Mouse (Mus musculus) neural tube, embryonic 15.5 days (tissue): ENCODE measurements around the gene R3hdm4. TPM values are rescaled to one million over a fixed set of nuclear protein-coding genes. Genes with fewer than 3 reads are reported as not detected.

Experiments used
- ATAC-seq: fragments of 200-750 bp; cut with Nextera tagmentation; 2 replicates; pipeline ENCODE4 v1.8.0; 2017; ENCODE audit warnings: mild to moderate bottlenecking, moderate TSS enrichment, moderate library complexity; ENCODE audit not compliant: low FRiP score
- H3K27ac ChIP-seq: fragments of 300-500 bp; sonication (generic); replicated peaks from 2 replicates; pipeline ENCODE4 v1.5.1; 2015; ENCODE audit warnings: mild to moderate bottlenecking, inconsistent platforms
- H3K27me3 ChIP-seq: fragments of 300-500 bp; sonication (generic); replicated peaks from 2 replicates; pipeline ENCODE4 v1.6.1; 2015; ENCODE audit warnings: inconsistent platforms
- H3K36me3 ChIP-seq: fragments of 300-500 bp; sonication (generic); 2 replicates; pipeline ENCODE4 v1.6.1; 2015; ENCODE audit warnings: inconsistent platforms
- H3K4me1 ChIP-seq: fragments of 300-500 bp; sonication (generic); 2 replicates; pipeline ENCODE4 v1.6.1; 2015; ENCODE audit warnings: inconsistent platforms
- H3K4me2 ChIP-seq: fragments of 300-500 bp; sonication (generic); 2 replicates; pipeline ENCODE4 v1.6.1; 2015; ENCODE audit warnings: inconsistent platforms, mild to moderate bottlenecking, moderate library complexity
- H3K4me3 ChIP-seq: fragments of 300-500 bp; sonication (generic); replicated peaks from 2 replicates; pipeline ENCODE4 v1.5.1; 2015; ENCODE audit warnings: mild to moderate bottlenecking, inconsistent platforms
- H3K9ac ChIP-seq: fragments of 300-500 bp; sonication (generic); replicated peaks from 2 replicates; pipeline ENCODE4 v1.6.1; 2015; ENCODE audit warnings: mild to moderate bottlenecking, inconsistent platforms
- H3K9me3 ChIP-seq: fragments of 300-500 bp; sonication (generic); replicated peaks from 2 replicates; pipeline ENCODE4 v1.6.1; 2016; ENCODE audit warnings: inconsistent platforms
- WGBS: fragments of 180-500 bp; shearing (Covaris S2); methylation state at CpG from one replicate; pipeline ENCODE4 v1.1.7; 2015; ENCODE audit warnings: mixed read lengths; 5-methylcytosine and 5-hydroxymethylcytosine counted together
- polyA plus RNA-seq: library from polyadenylated mRNA; unstranded; fragments of >200 nt; fragmentation: Nextera tagmentation; extraction: Ambion mirVana; gene quantifications from 2 replicates; pipeline ENCODE4 v1.2.1, GENCODE M21; 2015

Gene R3hdm4
- polyA plus RNA-seq, 1 experiment from 2014 or later = 288 TPM

GRCm38 (mm10) chr10:79874290-79874862 lies 46.6 kb downstream of the R3hdm4 start, which contains the start of the genes Prtn3 and Plppr3:
Gene Prtn3 (plus strand): TSS chr10:79874476.
Gene Plppr3 (minus strand): TSS chr10:79874634.
- no peaks in the 10 kb centered on the region for H3K27me3 ChIP-seq
- H3K9ac ChIP-seq = peak within 1 kb of the TSS; percentile 95
- H3K4me3 ChIP-seq = peak within 1 kb of the TSS; percentile 70
- peak; percentile 94 for ATAC-seq
- peaks cover 13% of the 10 kb centered on the region for H3K36me3 ChIP-seq
- H3K9me3 ChIP-seq = no peaks in the 10 kb centered on the region
- peak within 1 kb of the TSS; percentile 89 for H3K4me2 ChIP-seq
- H3K27ac ChIP-seq = peak within 1 kb of the TSS; percentile 91
- peaks cover 45% of the 10 kb centered on the region for H3K4me1 ChIP-seq
- WGBS = 0% methylated on average over 41 of the region's 57 CpGs

- peaks cover 50% of the 10 kb centered on the region for H3K4me1 ChIP-seq
- peaks cover 13% of the 10 kb centered on the region for H3K36me3 ChIP-seq
- peak; percentile 8 for ATAC-seq
- peak overlapping the region; percentile 91 for H3K27ac ChIP-seq
- WGBS = 1% methylated on average over 26 of the region's 26 CpGs
- H3K4me2 ChIP-seq = peak overlapping the region; percentile 89
- no peaks in the 10 kb centered on the region for H3K9me3 ChIP-seq
- H3K9ac ChIP-seq = peak overlapping the region; percentile 95
- H3K27me3 ChIP-seq = no peaks in the 10 kb centered on the region
- peak overlapping the region; percentile 70 for H3K4me3 ChIP-seq
Measured at GRCm38 (mm10) chr10:79873715-79874289, 47.2 kb downstream of the R3hdm4 start.

- Histone ChIP-seq H3K4me2 (peak overlapping the region; percentile 89), H3K9me3 (no peaks in the 10 kb centered on the region), H3K27me3 (no peaks in the 10 kb centered on the region), H3K9ac (peak overlapping the region; percentile 95), H3K36me3 (peaks cover 14% of the 10 kb centered on the region), H3K27ac (peak overlapping the region; percentile 91), H3K4me1 (peaks cover 50% of the 10 kb centered on the region), H3K4me3 (peak overlapping the region; percentile 70)
- 3% methylated on average over 6 of the region's 6 CpGs for WGBS
- peak; percentile 4; the same call in 1 of the 2 replicates for ATAC-seq
Measured at GRCm38 (mm10) chr10:79873313-79873712, 47.7 kb downstream of the R3hdm4 start.

- Histone ChIP-seq H3K4me2 (peak overlapping the region; percentile 89), H3K9ac (peak overlapping the region; percentile 95), H3K9me3 (no peaks in the 10 kb centered on the region), H3K36me3 (peaks cover 15% of the 10 kb centered on the region), H3K4me1 (peaks cover 50% of the 10 kb centered on the region), H3K27ac (peak overlapping the region; percentile 91), H3K4me3 (peak overlapping the region; percentile 70), H3K27me3 (no peaks in the 10 kb centered on the region)
- 40% methylated on average over 3 of the region's 3 CpGs for whole genome bisulfite sequencing
- ATAC-seq = no peak
Measured at GRCm38 (mm10) chr10:79872862-79873261, 48.1 kb downstream of the R3hdm4 start.

- no peak for ATAC-seq
- peak overlapping the region; percentile 70 for H3K4me3 ChIP-seq
- H3K4me2 ChIP-seq = peak overlapping the region; percentile 89
- peaks cover 56% of the 10 kb centered on the region for H3K4me1 ChIP-seq
- no peak overlapping the region; the same call in 1 of the 2 replicates for H3K27ac ChIP-seq
- WGBS = 80% methylated on average over 8 of the region's 8 CpGs
- peaks cover 21% of the 10 kb centered on the region for H3K36me3 ChIP-seq
- H3K27me3 ChIP-seq = no peaks in the 10 kb centered on the region
- no peak overlapping the region for H3K9ac ChIP-seq
- no peaks in the 10 kb centered on the region for H3K9me3 ChIP-seq
Measured at GRCm38 (mm10) chr10:79871845-79872244, 49.2 kb downstream of the R3hdm4 start.

GRCm38 (mm10) chr10:79866601-79867000 lies 54.4 kb downstream of the R3hdm4 start:
- no peak for ATAC-seq
- Histone ChIP-seq H3K4me2 (no peak overlapping the region), H3K9ac (no peak overlapping the region), H3K4me3 (no peak overlapping the region), H3K4me1 (peaks cover 55% of the 10 kb centered on the region), H3K27me3 (no peaks in the 10 kb centered on the region), H3K36me3 (peaks cover 64% of the 10 kb centered on the region), H3K27ac (no peak overlapping the region; the same call in 1 of the 2 replicates), H3K9me3 (no peaks in the 10 kb centered on the region)
- 71% methylated on average over 11 of the region's 11 CpGs for WGBS

GRCm38 (mm10) chr10:79865801-79866295 lies 55.2 kb downstream of the R3hdm4 start:
- 74% methylated on average over 19 of the region's 19 CpGs for WGBS

GRCm38 (mm10) chr10:79865189-79865601 lies 55.8 kb downstream of the R3hdm4 start:
- 64% methylated on average over 12 of the region's 12 CpGs for WGBS
- peak; percentile 6 for ATAC-seq
- no peak overlapping the region for H3K4me2 ChIP-seq
- peak overlapping the region; percentile 20; the same call in 1 of the 2 replicates for H3K9ac ChIP-seq
- H3K27me3 ChIP-seq = no peaks in the 10 kb centered on the region
- no peak overlapping the region for H3K4me3 ChIP-seq
- peak overlapping the region; percentile 51; the same call in 1 of the 2 replicates for H3K27ac ChIP-seq
- peaks cover 46% of the 10 kb centered on the region for H3K4me1 ChIP-seq
- peaks cover 75% of the 10 kb centered on the region for H3K36me3 ChIP-seq
- H3K9me3 ChIP-seq = no peaks in the 10 kb centered on the region

More at GRCm38 (mm10) chr10:79865801-79866295, 55.2 kb downstream of the R3hdm4 start:
- H3K27me3 ChIP-seq = no peaks in the 10 kb centered on the region
- no peak overlapping the region for H3K4me2 ChIP-seq
- H3K27ac ChIP-seq = peak overlapping the region; percentile 50
- no peaks in the 10 kb centered on the region for H3K9me3 ChIP-seq
- peaks cover 48% of the 10 kb centered on the region for H3K4me1 ChIP-seq
- ATAC-seq = no peak
- H3K9ac ChIP-seq = no peak overlapping the region
- H3K4me3 ChIP-seq = no peak overlapping the region
- H3K36me3 ChIP-seq = peaks cover 68% of the 10 kb centered on the region

GRCm38 (mm10) chr10:79864351-79865188 lies 56.4 kb downstream of the R3hdm4 start:
- no peaks in the 10 kb centered on the region for H3K27me3 ChIP-seq
- peaks cover 45% of the 10 kb centered on the region for H3K4me1 ChIP-seq
- WGBS = 63% methylated on average over 8 of the region's 10 CpGs
- H3K9me3 ChIP-seq = no peaks in the 10 kb centered on the region
- peak overlapping the region; percentile 51; the same call in 1 of the 2 replicates for H3K27ac ChIP-seq
- no peak overlapping the region; the same call in 1 of the 2 replicates for H3K4me2 ChIP-seq
- H3K4me3 ChIP-seq = no peak overlapping the region
- peaks cover 76% of the 10 kb centered on the region for H3K36me3 ChIP-seq
- peak overlapping the region; percentile 20; the same call in 1 of the 2 replicates for H3K9ac ChIP-seq
- ATAC-seq = peak; percentile 9; the same call in 1 of the 2 replicates

GRCm38 (mm10) chr10:79862925-79863324 lies 58.1 kb downstream of the R3hdm4 start:
- H3K27me3 ChIP-seq = no peaks in the 10 kb centered on the region
- no peak for ATAC-seq
- no peak overlapping the region for H3K9ac ChIP-seq
- H3K4me1 ChIP-seq = peaks cover 54% of the 10 kb centered on the region
- peaks cover 83% of the 10 kb centered on the region for H3K36me3 ChIP-seq
- no peaks in the 10 kb centered on the region for H3K9me3 ChIP-seq
- 76% methylated on average over 10 of the region's 10 CpGs for WGBS
- no peak overlapping the region for H3K4me2 ChIP-seq
- no peak overlapping the region for H3K4me3 ChIP-seq
- no peak overlapping the region for H3K27ac ChIP-seq
